Mouse (Mus musculus): ENCODE measurements around the gene Lyzl4.

- TF ChIP-seq CTCF (IDR thresholded peaks at IDR 0.05; ENCODE audit: low read depth) (no peak), EP300 (IDR thresholded peaks at IDR 0.05; ENCODE audit: low read depth) (no peak)
Measured at GRCm38 (mm10) chr9:121690734-121691133, 48.8 kb upstream of the Lyzl4 start.

Data from liver, postnatal 0 days (tissue).